Mouse (Mus musculus) heart, adult 10 weeks (tissue): Measurements from ENCODE around the gene Ranbp6. TPM values are rescaled to one million over a fixed set of nuclear protein-coding genes. Genes with fewer than 3 reads are reported as not detected.

Source experiments
- polyA plus RNA-seq: library from polyadenylated mRNA; stranded (reverse); fragments of 350-450 nt; fragmentation: Illumina TruSeq; extraction: RNeasy Lipid Tissue Mini Kit (QIAGEN cat#74804); gene quantifications from one replicate; pipeline ENCODE4 v1.2.3, GENCODE M21; 2014; ENCODE audit warnings: low read depth, low replicate concordance

Gene Ranbp6
- polyA plus RNA-seq: 12.5 TPM

GRCm38 (mm10) chr19:29812581-29813460 lies at the start of gene Ranbp6:
Gene Ranbp6 (minus strand): TSS chr19:29812974.

GRCm38 (mm10) chr19:29805917-29806785 lies 6.6 kb downstream of the Ranbp6 start, which contains the start of gene 9930021J03Rik:
Gene 9930021J03Rik (minus strand): TSS chr19:29805989.

Other genes starting within 250 kb of the Ranbp6 start
- gene Ermp1, start 164.6 kb downstream of the Ranbp6 start, polyA plus RNA-seq: 8.7 TPM
- 9.5 TPM for gene Mlana, start 115.2 kb downstream of the Ranbp6 start, polyA plus RNA-seq
- gene 9930021J03Rik, start 7.0 kb downstream of the Ranbp6 start, polyA plus RNA-seq: 11.9 TPM
- 4.8 TPM for gene Il33, start 112.1 kb upstream of the Ranbp6 start, polyA plus RNA-seq
- not detected for gene Trpd52l3, start 190.8 kb upstream of the Ranbp6 start, polyA plus RNA-seq
- gene Uhrf2, start 217.5 kb upstream of the Ranbp6 start, polyA plus RNA-seq: 26.0 TPM